Mouse (Mus musculus) G1E (cell line): ENCODE measurements at regions not wholly inside any gene's neighbourhood (a gene's known extent, or its start where the extent isn't known, plus 50 kb on each side); places are given as distances from the start of the nearest gene placed in this dataset.

Source experiments
- ATAC-seq: 2 replicates; pipeline ENCODE4 v1.8.0; 2016; ENCODE audit warnings: mild to moderate bottlenecking; ENCODE audit not compliant: insufficient number of reproducible peaks, poor library complexity, low FRiP score, severe bottlenecking; ENCODE audit errors: extremely low read depth
- DNase-seq: peaks from one replicate; pipeline ENCODE4 v3.0.0; 2012; ENCODE audit warnings: low spot score
- H3K27me3 ChIP-seq: 2 replicates; pipeline ENCODE4 v1.6.1; 2012; ENCODE audit warnings: mild to moderate bottlenecking, low read length, inconsistent platforms; ENCODE audit not compliant: insufficient read depth
- H3K36me3 ChIP-seq: replicated peaks from 2 replicates; pipeline ENCODE3; 2012; ENCODE audit warnings: mild to moderate bottlenecking, inconsistent platforms
- H3K4me1 ChIP-seq: 2 replicates; pipeline ENCODE4 v1.6.1; 2012; ENCODE audit warnings: low read depth, low read length, inconsistent platforms, mixed read lengths; ENCODE audit not compliant: insufficient read depth
- H3K4me3 ChIP-seq: 2 replicates; pipeline ENCODE4 v1.5.1; 2012; ENCODE audit warnings: low read depth, mild to moderate bottlenecking, inconsistent platforms, low read length, moderate library complexity, mixed read lengths
- H3K9me3 ChIP-seq: replicated peaks from 2 replicates; pipeline ENCODE4 v1.6.1; 2012; ENCODE audit warnings: inconsistent platforms
- CTCF ChIP-seq: IDR thresholded peaks from 2 replicates; pipeline ENCODE4 v1.5.1; 2012; ENCODE audit warnings: low read depth, low read length, inconsistent platforms, mixed read lengths
- GATA1 ChIP-seq: IDR thresholded peaks from 2 replicates; pipeline ENCODE4 v1.6.1; 2012; ENCODE audit warnings: borderline replicate concordance, low read length, inconsistent platforms, mixed read lengths
- GATA2 ChIP-seq: IDR thresholded peaks from 2 replicates; pipeline ENCODE4 v1.6.1; 2012; ENCODE audit warnings: low read depth, low read length, inconsistent platforms, borderline replicate concordance
- POLR2AphosphoS5 ChIP-seq: IDR thresholded peaks from 2 replicates; pipeline ENCODE4 v1.6.1; 2012; ENCODE audit warnings: low read depth, low read length, inconsistent platforms; ENCODE audit not compliant: insufficient replicate concordance
- TAL1 ChIP-seq: conservative IDR thresholded peaks from 2 replicates; pipeline ENCODE4 v1.6.1; 2012; ENCODE audit warnings: low read depth, low read length, inconsistent platforms, mixed read lengths

DNA sequence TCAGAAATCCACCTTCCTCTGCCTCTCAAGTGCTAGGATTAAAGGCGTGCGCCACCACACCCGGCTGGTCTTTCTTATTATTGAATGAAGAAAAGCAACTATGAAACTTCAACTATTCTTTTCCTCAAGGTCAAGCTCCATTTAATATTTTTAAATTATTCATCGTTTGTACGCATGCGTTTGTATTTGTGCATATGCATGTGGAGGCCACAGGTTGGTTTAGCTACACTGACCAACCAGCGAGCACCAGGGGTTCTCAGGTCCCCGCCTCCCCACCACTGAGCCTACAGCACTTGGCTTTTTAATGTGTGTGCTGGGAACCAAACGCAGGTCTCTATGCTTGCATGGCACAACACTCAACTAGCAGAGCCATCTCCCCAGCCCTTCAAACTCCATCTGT lies 51.0 kb upstream of the Tmem252 start:
- Histone ChIP-seq H3K4me3 (no peak overlapping the region), H3K9me3 (no peaks in the 10 kb centered on the region), H3K27me3 (peaks cover 33% of the 10 kb centered on the region), H3K4me1 (peaks cover 5% of the 10 kb centered on the region; the same call in 1 of the 2 replicates), H3K36me3 (no peaks in the 10 kb centered on the region)
- no peak for ATAC-seq
- no peak for TF ChIP-seq GATA1
- TF ChIP-seq GATA2 = no peak
- TF ChIP-seq TAL1 = no peak
- TF ChIP-seq CTCF = no peak
- TF ChIP-seq POLR2AphosphoS5 = no peak
- DNase-seq = no peak

DNA sequence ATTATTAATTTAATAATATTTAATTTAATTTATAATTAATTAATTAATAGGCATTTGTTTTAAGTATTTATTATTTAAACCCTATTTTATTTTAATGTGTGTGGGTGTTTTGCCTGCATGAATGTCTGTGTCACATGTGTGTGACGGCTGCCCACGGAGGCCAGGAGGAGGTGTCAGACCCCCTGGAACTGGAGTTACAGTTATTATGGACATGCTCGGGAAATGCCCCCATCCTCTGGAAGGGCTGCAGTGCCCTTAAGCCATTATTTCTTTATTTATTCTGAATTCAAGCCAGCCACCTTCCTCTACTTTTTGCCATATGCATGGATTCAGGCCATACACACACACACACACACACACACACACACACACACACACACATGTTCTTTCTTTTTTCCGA lies 51.5 kb upstream of the Tmem252 start:
- Histone ChIP-seq H3K9me3 (no peaks in the 10 kb centered on the region), H3K4me1 (peaks cover 5% of the 10 kb centered on the region; the same call in 1 of the 2 replicates), H3K36me3 (no peaks in the 10 kb centered on the region), H3K27me3 (peaks cover 33% of the 10 kb centered on the region), H3K4me3 (no peak overlapping the region)
- ATAC-seq = no peak
- DNase-seq = no peak
- no peak for TF ChIP-seq GATA2
- TF ChIP-seq TAL1 = no peak
- no peak for TF ChIP-seq GATA1
- no peak for TF ChIP-seq CTCF
- TF ChIP-seq POLR2AphosphoS5 = no peak

DNA sequence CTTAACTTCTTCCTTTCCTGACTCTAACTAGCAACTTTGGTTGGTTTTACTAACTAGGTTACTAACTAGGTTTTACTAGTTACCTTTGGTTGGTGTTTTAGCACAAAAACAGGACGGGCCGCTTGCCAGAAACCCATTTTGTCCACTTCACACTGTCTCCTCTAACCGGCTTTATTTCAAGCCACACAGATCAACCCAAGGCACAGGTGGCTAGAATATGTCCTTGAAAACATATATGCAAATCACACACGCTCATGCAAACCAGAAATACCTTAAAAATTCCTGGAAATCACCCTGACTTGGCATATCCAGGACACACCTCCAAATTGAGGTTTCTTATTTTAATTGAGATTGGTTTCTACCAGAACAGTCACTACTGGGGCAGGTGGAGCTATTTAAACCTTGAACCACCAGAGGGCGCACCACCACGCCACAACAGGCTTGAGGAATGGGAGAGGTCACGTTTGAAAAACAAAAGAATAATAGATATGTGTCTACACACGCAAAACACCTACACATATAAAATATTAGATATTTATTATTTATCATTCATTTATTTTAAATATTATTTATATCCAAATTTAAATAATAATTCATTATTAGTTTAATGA lies 52.1 kb upstream of the Tmem252 start:
- DNase-seq = peak; percentile 34
- TF ChIP-seq CTCF (peak; percentile 43; the same call in 1 of the 2 replicates), POLR2AphosphoS5 (no peak)
- H3K9me3 ChIP-seq = no peaks in the 10 kb centered on the region
- H3K4me1 ChIP-seq = peaks cover 5% of the 10 kb centered on the region; the same call in 1 of the 2 replicates
- H3K27me3 ChIP-seq = peaks cover 39% of the 10 kb centered on the region
- no peaks in the 10 kb centered on the region for H3K36me3 ChIP-seq
- no peak overlapping the region for H3K4me3 ChIP-seq
- ATAC-seq = no peak

DNA sequence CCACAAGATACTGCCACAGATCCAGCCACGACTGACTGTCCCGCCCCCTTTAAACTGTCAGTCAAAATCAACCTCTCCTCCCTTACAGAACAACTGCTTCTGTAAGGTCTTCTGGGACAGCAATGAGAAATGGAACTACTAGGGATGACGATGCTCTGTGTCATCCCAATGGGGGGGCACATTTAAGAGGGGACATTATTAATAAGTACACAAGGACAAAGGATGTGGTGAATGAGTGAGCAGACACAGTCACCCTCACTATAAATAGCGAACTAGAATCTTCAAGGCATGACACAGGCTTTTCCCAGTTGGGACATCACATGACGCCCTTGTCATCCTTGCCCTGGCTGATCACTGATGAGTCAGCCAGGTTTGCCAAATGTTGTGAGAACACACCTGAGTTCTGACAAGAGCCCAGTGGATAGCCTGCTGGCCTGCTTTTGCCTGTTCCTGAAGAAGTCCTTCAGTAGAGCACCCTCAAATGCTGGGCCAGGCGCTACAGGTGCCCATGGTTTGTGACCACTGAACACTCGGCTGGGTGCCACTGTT lies 58.0 kb upstream of the Tmem252 start:
- Histone ChIP-seq H3K36me3 (no peaks in the 10 kb centered on the region), H3K4me3 (no peak overlapping the region), H3K27me3 (peaks cover 46% of the 10 kb centered on the region), H3K4me1 (peaks cover 7% of the 10 kb centered on the region; the same call in 1 of the 2 replicates), H3K9me3 (no peaks in the 10 kb centered on the region)
- TF ChIP-seq GATA2 = no peak
- no peak for TF ChIP-seq GATA1
- no peak for TF ChIP-seq CTCF
- no peak for ATAC-seq
- no peak for DNase-seq

DNA sequence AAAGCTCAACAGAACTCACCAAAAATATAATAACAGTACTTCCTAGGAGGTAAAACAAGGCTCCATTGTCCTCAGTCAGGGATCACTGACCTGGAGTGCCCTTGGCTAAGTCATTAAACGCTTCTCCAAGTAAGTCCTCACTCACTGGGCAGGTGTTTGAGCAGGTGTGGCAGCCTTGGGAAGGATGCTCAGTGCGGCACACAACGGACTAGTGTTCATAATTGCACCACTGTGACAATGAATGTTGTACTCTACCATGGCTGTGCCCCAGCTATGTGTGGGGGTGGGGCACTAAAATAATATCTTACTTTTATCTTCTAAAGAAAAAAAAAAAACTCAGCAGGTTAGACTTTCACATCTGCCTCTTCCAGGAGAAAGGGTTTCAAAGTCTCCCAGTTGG lies 52.2 kb upstream of the Pip5k1b start:
- DNase-seq = no peak
- H3K9me3 ChIP-seq = 0 out of 2 replicates have a peak, but pooled peaks cover 3% of the 10 kb centered on the region
- H3K4me3 ChIP-seq = no peak overlapping the region
- no peaks in the 10 kb centered on the region for H3K36me3 ChIP-seq
- H3K4me1 ChIP-seq = peaks cover 2% of the 10 kb centered on the region
- no peak for TF ChIP-seq GATA2
- no peak for TF ChIP-seq CTCF
- no peak for TF ChIP-seq GATA1
- no peak for TF ChIP-seq TAL1
- TF ChIP-seq POLR2AphosphoS5 = no peak
- no peak for ATAC-seq
- H3K27me3 ChIP-seq = peaks cover 37% of the 10 kb centered on the region

DNA sequence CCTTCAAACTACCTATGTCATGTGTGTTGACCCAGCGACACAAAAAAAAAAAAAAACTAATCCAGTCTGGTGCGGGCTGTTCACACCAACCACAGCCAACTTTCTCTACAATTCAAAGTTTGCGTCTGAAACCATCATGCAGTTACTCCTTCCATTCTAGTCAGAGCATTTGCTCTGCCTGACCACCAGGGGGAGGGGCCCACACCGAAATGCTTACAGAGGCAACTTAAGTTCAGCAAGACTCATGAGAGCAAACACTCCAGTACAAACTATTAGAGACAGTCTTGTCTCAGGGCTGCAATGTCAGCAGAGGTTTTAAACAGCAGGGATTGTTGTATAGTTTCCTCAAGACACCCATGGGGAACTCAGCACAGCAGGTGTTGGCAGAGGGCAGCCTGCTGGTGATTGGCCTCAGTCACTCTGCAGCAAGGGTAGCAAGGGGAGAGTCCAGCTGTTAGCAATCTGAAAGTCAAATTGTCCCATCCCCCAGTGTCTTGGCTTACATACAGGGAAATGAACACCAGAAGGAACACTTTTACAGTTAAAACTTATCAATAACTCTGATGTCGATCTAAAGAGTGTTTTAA lies 50.8 kb upstream of the Pip5k1b start:
- Histone ChIP-seq H3K9me3 (0 out of 2 replicates have a peak, but pooled peaks cover 3% of the 10 kb centered on the region), H3K36me3 (no peaks in the 10 kb centered on the region), H3K4me3 (no peak overlapping the region), H3K27me3 (peaks cover 33% of the 10 kb centered on the region), H3K4me1 (peaks cover 2% of the 10 kb centered on the region)
- DNase-seq = no peak
- no peak for TF ChIP-seq GATA2
- no peak; the same call in 1 of the 2 replicates for TF ChIP-seq CTCF
- TF ChIP-seq TAL1 = no peak
- TF ChIP-seq POLR2AphosphoS5 = no peak
- no peak for TF ChIP-seq GATA1
- no peak for ATAC-seq
